Mouse (Mus musculus) limb, embryonic 10.5 days (tissue): ENCODE data around the gene Emp3. TPM values are rescaled to one million over a fixed set of nuclear protein-coding genes. Genes with fewer than 3 reads are reported as not detected.
A peak's percentile ranks its signal among the peaks of the same experiment; 100 is the strongest.
"Not testable (repeated sequence)": the region's sequence is repeated elsewhere in the genome, so short reads cannot be mapped to it uniquely, and the experiment has no call there.

ENCODE experiments used
- DNase-seq: peaks from one replicate; pipeline ENCODE4 v3.0.0-alpha.2; 2017; ENCODE audit warnings: low spot score
- H3K27ac ChIP-seq: fragments of 300-500 bp; sonication (generic); 2 replicates; pipeline ENCODE4 v1.5.1; 2016; ENCODE audit warnings: mild to moderate bottlenecking
- H3K27me3 ChIP-seq: fragments of 300-500 bp; sonication (generic); 2 replicates; pipeline ENCODE4 v1.6.1; 2016; ENCODE audit warnings: low read depth, mild to moderate bottlenecking; ENCODE audit not compliant: poor library complexity, severe bottlenecking
- H3K36me3 ChIP-seq: fragments of 300-500 bp; sonication (generic); 2 replicates; pipeline ENCODE4 v1.6.1; 2016; ENCODE audit warnings: mild to moderate bottlenecking, moderate library complexity
- H3K4me1 ChIP-seq: fragments of 300-500 bp; sonication (generic); 2 replicates; pipeline ENCODE4 v1.6.1; 2016
- H3K4me3 ChIP-seq: fragments of 300-500 bp; sonication (generic); 2 replicates; pipeline ENCODE4 v1.5.1; 2016; ENCODE audit warnings: mild to moderate bottlenecking, moderate library complexity
- H3K9me3 ChIP-seq: fragments of 300-500 bp; sonication (generic); replicated peaks from 2 replicates; pipeline ENCODE4 v1.6.1; 2016; ENCODE audit warnings: mild to moderate bottlenecking
- WGBS: fragments of 180-500 bp; shearing (Covaris S2); methylation state at CpG from one replicate; pipeline ENCODE4 v1.1.7; 2016; 5-methylcytosine and 5-hydroxymethylcytosine counted together
- polyA plus RNA-seq: library from polyadenylated mRNA; unstranded; fragments of >200 nt; fragmentation: Nextera tagmentation; extraction: Ambion mirVana; gene quantifications from 2 replicates; pipeline ENCODE4 v1.2.1, GENCODE M21; 2016

Emp3 gene
- 18.5 and 34.5 TPM in 2 replicates for polyA plus RNA-seq

- Histone ChIP-seq H3K4me3 (peak within 1 kb of the TSS; percentile 56), H3K9me3 (no peaks in the 10 kb centered on the region), H3K36me3 (no peaks in the 10 kb centered on the region; the same call in 1 of the 2 replicates), H3K27ac (peak within 1 kb of the TSS; percentile 91), H3K27me3 (no peaks in the 10 kb centered on the region), H3K4me1 (peaks cover 73% of the 10 kb centered on the region)
- DNase-seq, result no peak
- WGBS, result 45% methylated on average over 9 of the region's 9 CpGs
These were observed at the start of gene Emp3 for GRCm38 (mm10) chr7:45921242-45921621. Emp3 (minus strand) TSS chr7:45921404.

GRCm38 (mm10) chr7:45956611-45957010 is 35.4 kb upstream of the Emp3 start:
- WGBS, result 71% methylated on average over 4 of the region's 4 CpGs
- Histone ChIP-seq H3K27ac (no peak overlapping the region), H3K4me1 (no peaks in the 10 kb centered on the region), H3K36me3 (no peaks in the 10 kb centered on the region), H3K4me3 (no peak overlapping the region), H3K27me3 (no peaks in the 10 kb centered on the region), H3K9me3 (no peaks in the 10 kb centered on the region)
- DNase-seq, result no peak

GRCm38 (mm10) chr7:45949061-45949460 is 27.9 kb upstream of the Emp3 start:
- H3K27me3 ChIP-seq, result no peaks in the 10 kb centered on the region
- no peak for DNase-seq
- WGBS, result 90% methylated on average over 4 of the region's 4 CpGs
- no peaks in the 10 kb centered on the region for H3K4me1 ChIP-seq
- H3K9me3 ChIP-seq, result no peaks in the 10 kb centered on the region
- no peak overlapping the region for H3K4me3 ChIP-seq
- 0 out of 2 replicates have a peak, but pooled peaks cover 3% of the 10 kb centered on the region for H3K36me3 ChIP-seq
- H3K27ac ChIP-seq, result no peak overlapping the region

GRCm38 (mm10) chr7:45943280-45943679 is 22.1 kb upstream of the Emp3 start:
- H3K27ac ChIP-seq, H3K4me3 ChIP-seq, H3K27me3 ChIP-seq, H3K36me3 ChIP-seq, DNase-seq, H3K9me3 ChIP-seq, H3K4me1 ChIP-seq: not testable (repeated sequence)
- 63% methylated on average over 1 of the region's 1 CpGs for WGBS

- WGBS, result 88% methylated on average over 9 of the region's 9 CpGs
These were observed 20.8 kb upstream of the Emp3 start for GRCm38 (mm10) chr7:45941986-45942385.

GRCm38 (mm10) chr7:45939836-45940235 is 18.6 kb upstream of the Emp3 start:
- Histone ChIP-seq H3K27ac (no peak overlapping the region), H3K4me1 (no peaks in the 10 kb centered on the region), H3K36me3 (no peaks in the 10 kb centered on the region), H3K4me3 (no peak overlapping the region), H3K27me3 (no peaks in the 10 kb centered on the region), H3K9me3 (no peaks in the 10 kb centered on the region)
- DNase-seq, result no peak
- 71% methylated on average over 2 of the region's 2 CpGs for WGBS

More at GRCm38 (mm10) chr7:45941986-45942385, 20.8 kb upstream of the Emp3 start:
- no peak overlapping the region for H3K4me3 ChIP-seq
- no peaks in the 10 kb centered on the region for H3K36me3 ChIP-seq
- H3K9me3 ChIP-seq, result no peaks in the 10 kb centered on the region
- no peaks in the 10 kb centered on the region for H3K4me1 ChIP-seq
- no peak overlapping the region for H3K27ac ChIP-seq
- H3K27me3 ChIP-seq, result no peaks in the 10 kb centered on the region
- DNase-seq, result no peak

- H3K36me3 ChIP-seq, result peaks cover 7% of the 10 kb centered on the region; the same call in 1 of the 2 replicates
- no peaks in the 10 kb centered on the region for H3K4me1 ChIP-seq
- no peak overlapping the region for H3K27ac ChIP-seq
- no peaks in the 10 kb centered on the region for H3K9me3 ChIP-seq
- no peaks in the 10 kb centered on the region for H3K27me3 ChIP-seq
- peak; percentile 77 for DNase-seq
- WGBS, result 44% methylated on average over 7 of the region's 7 CpGs
- no peak overlapping the region for H3K4me3 ChIP-seq
These were observed 13.9 kb upstream of the Emp3 start for GRCm38 (mm10) chr7:45935114-45935513.

GRCm38 (mm10) chr7:45933766-45934165 is 12.6 kb upstream of the Emp3 start:
- H3K9me3 ChIP-seq, H3K36me3 ChIP-seq: not testable (repeated sequence)
- WGBS, result 96% methylated on average over 12 of the region's 12 CpGs

GRCm38 (mm10) chr7:45929688-45930087 is 8.5 kb upstream of the Emp3 start:
- DNase-seq, result no peak
- peaks cover 32% of the 10 kb centered on the region for H3K27me3 ChIP-seq
- H3K4me3 ChIP-seq, result no peak overlapping the region
- H3K4me1 ChIP-seq, result peaks cover 4% of the 10 kb centered on the region; the same call in 1 of the 2 replicates
- 88% methylated on average over 1 of the region's 1 CpGs for WGBS
- no peak overlapping the region for H3K27ac ChIP-seq
- peaks cover 7% of the 10 kb centered on the region; the same call in 1 of the 2 replicates for H3K36me3 ChIP-seq
- H3K9me3 ChIP-seq, result no peaks in the 10 kb centered on the region

More at GRCm38 (mm10) chr7:45933766-45934165, 12.6 kb upstream of the Emp3 start:
- not testable (repeated sequence) for H3K4me3 ChIP-seq, H3K27ac ChIP-seq, DNase-seq, H3K4me1 ChIP-seq
- peaks cover 11% of the 10 kb centered on the region for H3K27me3 ChIP-seq

GRCm38 (mm10) chr7:45928626-45929295 is 7.6 kb upstream of the Emp3 start:
- DNase-seq, result no peak
- peaks cover 7% of the 10 kb centered on the region; the same call in 1 of the 2 replicates for H3K36me3 ChIP-seq
- 0 out of 2 replicates have a peak overlapping the region, but pooled peaks have one; percentile 16 for H3K4me3 ChIP-seq
- no peak overlapping the region for H3K27ac ChIP-seq
- peaks cover 32% of the 10 kb centered on the region for H3K27me3 ChIP-seq
- H3K4me1 ChIP-seq, result peaks cover 14% of the 10 kb centered on the region
- WGBS, result 15% methylated on average over 20 of the region's 23 CpGs
- H3K9me3 ChIP-seq, result no peaks in the 10 kb centered on the region

- Histone ChIP-seq H3K36me3 (no peaks in the 10 kb centered on the region), H3K27ac (peak overlapping the region; percentile 91), H3K4me3 (peak overlapping the region; percentile 56), H3K4me1 (peaks cover 52% of the 10 kb centered on the region), H3K9me3 (no peaks in the 10 kb centered on the region), H3K27me3 (peaks cover 27% of the 10 kb centered on the region)
- WGBS, result 8% methylated on average over 14 of the region's 14 CpGs
- peak; percentile 52 for DNase-seq
These were observed 3.2 kb upstream of the Emp3 start for GRCm38 (mm10) chr7:45924429-45924816.

- H3K36me3 ChIP-seq, result no peaks in the 10 kb centered on the region
- H3K27ac ChIP-seq, result peak within 1 kb of the TSS; percentile 91
- peaks cover 22% of the 10 kb centered on the region for H3K27me3 ChIP-seq
- no peaks in the 10 kb centered on the region for H3K9me3 ChIP-seq
- H3K4me1 ChIP-seq, result peaks cover 55% of the 10 kb centered on the region
- 4% methylated on average over 24 of the region's 24 CpGs for WGBS
- peak within 1 kb of the TSS; percentile 56 for H3K4me3 ChIP-seq
- peak; percentile 68 for DNase-seq
These were observed 2.7 kb upstream of the Emp3 start, which contains the start of gene Ccdc114 for GRCm38 (mm10) chr7:45923762-45924428. Ccdc114 (plus strand) TSS chr7:45924072.
